Mouse (Mus musculus) kidney, adult 2 months (tissue): Measurements from ENCODE around the gene Trabd2b. TPM values are rescaled to one million over a fixed set of nuclear protein-coding genes. Genes with fewer than 3 reads are reported as not detected.

ENCODE experiments used
- DNase-seq: peaks from one replicate; pipeline ENCODE4 v3.0.0; 2021
- H3K27ac ChIP-seq: fragments of 200-500 bp; 2 replicates; pipeline ENCODE4 v1.5.1; 2012; ENCODE audit warnings: low read depth, low read length, control low read depth, inconsistent platforms; ENCODE audit not compliant: insufficient read depth
- H3K27me3 ChIP-seq: fragments of 200-500 bp; replicated peaks from 2 replicates; pipeline ENCODE4 v1.6.1; 2012; ENCODE audit warnings: mild to moderate bottlenecking, moderate library complexity, low read length, inconsistent platforms; ENCODE audit not compliant: control insufficient read depth, insufficient read depth
- H3K36me3 ChIP-seq: fragments of 200-500 bp; 2 replicates; pipeline ENCODE4 v1.6.1; 2012; ENCODE audit warnings: mild to moderate bottlenecking, moderate library complexity, low read length, inconsistent platforms; ENCODE audit not compliant: control insufficient read depth, insufficient read depth
- H3K4me1 ChIP-seq: fragments of 200-500 bp; 2 replicates; pipeline ENCODE4 v1.6.1; 2011; ENCODE audit warnings: low read length; ENCODE audit not compliant: control insufficient read depth, insufficient read depth
- H3K4me3 ChIP-seq: fragments of 200-500 bp; 2 replicates; pipeline ENCODE4 v1.5.1; 2011; ENCODE audit warnings: mild to moderate bottlenecking, low read depth, low read length, control low read depth; ENCODE audit not compliant: insufficient read depth
- CTCF ChIP-seq: fragments of 200-500 bp; conservative IDR thresholded peaks from 2 replicates; pipeline ENCODE4 v1.5.1; 2011; ENCODE audit warnings: low read depth, mild to moderate bottlenecking, control low read depth, low read length, moderate library complexity, mixed read lengths; ENCODE audit not compliant: insufficient read depth, insufficient read length
- POLR2A ChIP-seq: fragments of 200-500 bp; IDR thresholded peaks from one replicate; pipeline ENCODE4 v1.6.1; 2011; ENCODE audit warnings: low read depth, low read length, control low read depth
- whole genome bisulfite sequencing: fragments of 180-500 bp; shearing (Covaris S2); methylation state at CpG from one replicate; pipeline ENCODE4 v1.1.7; 2018; 5-methylcytosine and 5-hydroxymethylcytosine counted together
- polyA plus RNA-seq: library from polyadenylated mRNA; depleted of rRNA; stranded (reverse); fragments of >200 nt; gene quantifications from 2 replicates; pipeline ENCODE4 v1.2.3, GENCODE M21; 2012

Gene Trabd2b
- polyA plus RNA-seq, 1 experiment = 32.2 TPM

DNA sequence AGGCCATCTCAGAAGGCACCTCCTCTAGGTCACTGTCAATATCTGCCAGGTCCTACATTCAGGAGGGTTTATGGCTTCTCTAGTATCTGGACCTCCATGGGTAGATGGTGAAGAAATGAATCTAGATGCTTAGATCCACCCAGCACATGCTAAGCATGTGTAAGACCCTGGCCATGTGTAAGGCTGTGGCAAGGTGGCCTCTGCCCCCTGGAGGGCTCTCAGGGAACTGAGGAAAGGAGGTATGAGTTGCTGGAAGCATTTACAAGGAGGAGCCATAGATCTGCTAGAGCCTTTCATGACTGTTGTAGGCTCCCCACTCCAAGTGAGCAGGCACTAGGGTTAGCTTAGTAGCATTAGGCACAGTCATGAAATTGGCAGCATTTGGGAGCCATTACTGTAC lies 192.6 kb downstream of the Trabd2b start:
- Histone ChIP-seq H3K36me3 (no peaks in the 10 kb centered on the region), H3K4me3 (no peak overlapping the region), H3K27ac (no peak overlapping the region), H3K27me3 (no peaks in the 10 kb centered on the region), H3K4me1 (no peaks in the 10 kb centered on the region)
- DNase-seq = peak; percentile 33
- TF ChIP-seq CTCF (no peak; the same call in 1 of the 2 replicates), POLR2A (no peak)

DNA sequence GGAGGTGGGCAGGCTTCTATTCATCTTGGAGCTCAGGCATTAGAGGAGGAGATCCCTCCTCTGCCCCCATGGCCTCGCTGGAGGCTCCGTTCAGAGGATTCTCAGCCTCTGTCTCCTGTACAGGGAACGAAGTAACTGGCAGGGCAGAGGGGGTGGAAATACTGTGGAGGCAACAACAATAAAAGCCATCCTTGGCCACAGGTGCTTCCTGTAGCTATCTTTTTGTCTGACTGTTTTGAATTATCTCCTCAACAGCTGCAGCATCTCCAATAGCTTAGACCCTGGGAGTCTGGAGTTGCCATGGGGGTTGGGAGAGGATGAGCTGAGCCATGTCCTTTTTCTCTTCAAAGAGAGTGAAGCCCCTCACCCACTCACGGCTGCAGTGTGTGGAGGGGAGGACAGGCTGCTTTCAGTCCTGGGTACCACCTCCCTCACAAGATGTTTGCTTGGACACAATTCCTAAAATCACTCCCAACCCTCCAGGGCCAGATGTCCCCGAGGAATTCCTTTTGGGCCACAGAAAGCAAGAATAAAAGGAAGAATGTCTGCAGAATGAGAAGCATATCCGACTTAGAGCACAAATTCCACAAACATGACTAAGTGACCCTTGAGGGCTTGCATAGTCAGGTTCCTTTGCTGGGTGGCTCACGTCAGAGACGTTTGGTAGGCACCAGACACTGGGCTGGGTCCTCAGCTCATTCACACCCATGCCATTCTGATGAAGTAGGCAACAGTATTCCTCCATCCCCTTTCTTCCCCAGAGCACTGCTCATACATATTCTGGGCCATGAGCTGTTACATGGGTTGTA lies 194.9 kb downstream of the Trabd2b start:
- 51% methylated on average over 8 of the region's 8 CpGs for WGBS
- DNase-seq = no peak
- TF ChIP-seq POLR2A (no peak), CTCF (no peak)
- no peaks in the 10 kb centered on the region for H3K27me3 ChIP-seq
- H3K27ac ChIP-seq = no peak overlapping the region
- no peaks in the 10 kb centered on the region for H3K36me3 ChIP-seq
- no peak overlapping the region for H3K4me3 ChIP-seq
- no peaks in the 10 kb centered on the region for H3K4me1 ChIP-seq

GRCm38 (mm10) chr4:114605670-114606069 lies 199.1 kb downstream of the Trabd2b start:
- H3K27ac ChIP-seq = no peak overlapping the region

GRCm38 (mm10) chr4:114607873-114608272 lies 201.3 kb downstream of the Trabd2b start:
- DNase-seq = no peak
- no peak for TF ChIP-seq POLR2A
- H3K36me3 ChIP-seq = no peaks in the 10 kb centered on the region; the same call in 1 of the 2 replicates
- H3K4me1 ChIP-seq = no peaks in the 10 kb centered on the region; the same call in 1 of the 2 replicates
- H3K4me3 ChIP-seq = no peak overlapping the region
- 75% methylated on average over 2 of the region's 2 CpGs for WGBS
- H3K27ac ChIP-seq = no peak overlapping the region
- no peaks in the 10 kb centered on the region for H3K27me3 ChIP-seq

More at GRCm38 (mm10) chr4:114605670-114606069, 199.1 kb downstream of the Trabd2b start:
- WGBS = 82% methylated on average over 3 of the region's 3 CpGs
- Histone ChIP-seq H3K36me3 (no peaks in the 10 kb centered on the region; the same call in 1 of the 2 replicates), H3K4me3 (no peak overlapping the region), H3K4me1 (no peaks in the 10 kb centered on the region; the same call in 1 of the 2 replicates), H3K27me3 (no peaks in the 10 kb centered on the region)
- TF ChIP-seq CTCF = no peak
- TF ChIP-seq POLR2A = no peak
- no peak for DNase-seq

DNA sequence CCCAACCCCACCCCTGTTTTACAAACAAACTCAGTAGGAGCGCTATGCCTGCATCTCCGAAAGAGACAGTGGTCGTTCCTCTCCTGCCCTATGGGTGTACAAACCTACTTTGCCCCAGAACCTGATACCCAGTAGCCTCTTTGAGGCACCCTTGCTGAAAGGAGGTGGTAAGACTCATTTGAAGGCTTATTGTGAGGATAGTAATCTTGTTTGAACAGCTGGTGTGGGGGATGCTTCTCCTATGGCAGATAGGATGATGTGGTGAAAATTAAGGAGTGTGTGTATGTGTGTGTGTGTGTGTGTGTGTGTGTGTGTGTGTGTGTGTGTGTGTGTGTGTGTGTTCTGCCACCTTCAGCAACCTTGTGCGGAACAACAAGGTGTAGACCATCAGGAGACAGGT lies 202.8 kb downstream of the Trabd2b start:
- no peak for DNase-seq
- Histone ChIP-seq H3K27me3 (no peaks in the 10 kb centered on the region), H3K36me3 (no peaks in the 10 kb centered on the region; the same call in 1 of the 2 replicates), H3K27ac (no peak overlapping the region), H3K4me3 (no peak overlapping the region), H3K4me1 (no peaks in the 10 kb centered on the region; the same call in 1 of the 2 replicates)
- 88% methylated on average over 4 of the region's 4 CpGs for WGBS
- TF ChIP-seq CTCF = no peak
- no peak for TF ChIP-seq POLR2A

DNA sequence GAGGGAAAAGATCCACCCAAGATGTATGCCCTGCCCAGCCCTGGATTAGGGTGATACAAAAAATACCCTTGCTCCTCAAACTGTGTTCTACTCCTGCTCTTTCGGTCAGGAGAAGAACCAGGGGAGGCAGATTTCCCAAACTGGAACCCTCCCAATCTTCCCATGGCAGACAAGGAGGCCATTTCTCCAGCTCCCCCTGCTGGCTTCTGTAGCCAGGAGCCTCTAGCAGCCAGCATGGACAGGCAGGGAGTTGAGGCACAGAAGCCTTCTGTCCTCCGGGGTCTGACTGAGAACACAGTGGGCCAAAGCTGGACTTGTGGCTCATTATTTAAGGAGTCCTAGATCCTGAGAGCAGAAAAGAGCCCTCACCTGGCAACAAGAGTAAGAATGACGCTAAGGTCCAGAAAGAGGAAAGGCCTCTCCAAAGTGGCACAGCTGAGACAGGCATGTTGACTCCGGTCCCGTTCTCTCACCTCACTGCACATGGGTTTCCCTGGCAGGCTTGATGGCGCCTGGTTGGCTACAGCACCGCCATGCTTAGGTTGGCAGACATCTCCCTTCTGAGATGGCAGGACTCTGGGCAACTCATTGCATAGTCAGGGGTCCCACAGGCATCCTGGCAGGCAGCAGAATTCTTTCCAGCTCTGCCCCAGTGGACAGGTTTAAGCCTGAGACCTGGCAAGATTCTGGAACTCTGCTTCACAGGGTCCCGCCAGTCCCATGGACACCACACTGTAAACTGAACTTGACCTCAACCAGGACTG lies 204.8 kb downstream of the Trabd2b start:
- no peak overlapping the region for H3K27ac ChIP-seq
- H3K36me3 ChIP-seq = no peaks in the 10 kb centered on the region; the same call in 1 of the 2 replicates
- no peaks in the 10 kb centered on the region for H3K27me3 ChIP-seq
- WGBS = 91% methylated on average over 8 of the region's 8 CpGs
- no peaks in the 10 kb centered on the region; the same call in 1 of the 2 replicates for H3K4me1 ChIP-seq
- H3K4me3 ChIP-seq = no peak overlapping the region
- TF ChIP-seq POLR2A (no peak), CTCF (no peak; the same call in 1 of the 2 replicates)
- no peak for DNase-seq

- no peak for TF ChIP-seq CTCF
- no peak for TF ChIP-seq POLR2A
- no peaks in the 10 kb centered on the region for H3K27me3 ChIP-seq
- DNase-seq = peak; percentile 22
- H3K36me3 ChIP-seq = no peaks in the 10 kb centered on the region; the same call in 1 of the 2 replicates
- WGBS = 74% methylated on average over 5 of the region's 5 CpGs
- H3K27ac ChIP-seq = no peak overlapping the region
- H3K4me1 ChIP-seq = no peaks in the 10 kb centered on the region; the same call in 1 of the 2 replicates
- no peak overlapping the region for H3K4me3 ChIP-seq
Measured at GRCm38 (mm10) chr4:114612032-114612431, 205.5 kb downstream of the Trabd2b start.
